Comparison of ENCODE assay signal across 8 mouse cellular contexts in the genomic region with DNA sequence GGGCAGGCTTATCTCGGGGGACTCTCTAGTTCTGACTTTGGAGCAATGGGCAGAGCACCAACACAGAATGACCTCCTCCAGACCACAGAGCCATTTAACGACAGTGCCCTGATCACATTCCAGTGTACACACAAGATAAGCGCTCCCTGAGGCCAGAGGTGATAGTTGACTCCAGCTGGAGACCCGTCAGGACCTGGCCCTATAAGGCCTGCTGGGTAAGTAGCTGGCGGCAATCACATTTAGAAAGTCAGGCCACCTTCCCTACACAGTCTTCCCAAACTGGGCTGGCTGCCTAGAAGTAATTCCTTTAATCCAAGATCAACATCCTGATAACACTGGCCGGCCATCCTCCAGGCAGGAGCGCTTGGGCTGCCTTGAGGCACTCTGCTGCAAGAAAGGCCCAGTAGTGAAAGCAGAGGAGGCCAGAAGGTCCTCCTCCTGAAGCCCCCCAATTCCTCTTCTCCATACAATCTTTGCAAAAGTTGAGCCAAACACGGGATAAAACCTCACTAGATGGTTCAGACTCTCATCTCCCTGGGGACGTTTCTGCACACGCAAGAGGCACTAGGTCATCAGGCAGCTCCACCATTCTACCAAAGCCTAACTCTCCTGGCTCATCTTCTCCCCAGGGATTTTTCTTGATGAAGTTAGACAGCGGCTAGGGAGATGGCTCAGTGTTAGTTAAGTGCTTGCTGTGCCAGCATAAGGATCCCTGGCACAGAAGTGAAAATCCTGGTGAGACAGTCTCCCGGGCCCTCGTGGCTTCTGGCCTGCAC. TPM values are rescaled to one million over a fixed set of nuclear protein-coding genes. Genes with fewer than 3 reads are reported as not detected.
DNase-seq lines count a peak whose midpoint lies in the region; ATAC-seq and TF ChIP-seq lines count a peak whose summit lies in the region.

No protein-coding gene starts in this region.

- H3K36me3 ChIP-seq in limb, embryonic 13.5 days = peaks cover 11% of the 10 kb centered on the region
- H3K36me3 ChIP-seq in limb, embryonic 10.5 days = no peaks in the 10 kb centered on the region
- H3K36me3 ChIP-seq in kidney, postnatal 0 days (ENCODE audit: insufficient read depth, low read length) = no peaks in the 10 kb centered on the region; the same call in 1 of the 2 replicates

- H3K4me2 ChIP-seq in limb, embryonic 13.5 days (replicated peaks) = no peak overlapping the region
- H3K4me2 ChIP-seq in kidney, postnatal 0 days (ENCODE audit: low read length) = no peak overlapping the region

- no peak for TF ChIP-seq CTCF in kidney, postnatal 0 days (IDR thresholded peaks at IDR 0.05; ENCODE audit: low read depth)

- no peaks in the 10 kb centered on the region for H3K27me3 ChIP-seq in limb, embryonic 13.5 days
- no peaks in the 10 kb centered on the region for H3K27me3 ChIP-seq in limb, embryonic 10.5 days (ENCODE audit: low read depth, poor library complexity, severe bottlenecking)
- H3K27me3 ChIP-seq in kidney, postnatal 0 days (ENCODE audit: insufficient read depth, low read length) = no peaks in the 10 kb centered on the region

- H3K4me3 ChIP-seq in limb, embryonic 13.5 days = no peak overlapping the region
- H3K4me3 ChIP-seq in limb, embryonic 10.5 days = no peak overlapping the region
- no peak overlapping the region for H3K4me3 ChIP-seq in kidney, postnatal 0 days (replicated peaks; ENCODE audit: low read depth, low read length)

- H3K27ac ChIP-seq in limb, embryonic 13.5 days = 0 out of 2 replicates have a peak overlapping the region, but pooled peaks have one; percentile 7
- no peak overlapping the region for H3K27ac ChIP-seq in limb, embryonic 10.5 days
- H3K27ac ChIP-seq in kidney, postnatal 0 days = no peak overlapping the region; the same call in 1 of the 2 replicates

- no peaks in the 10 kb centered on the region for H3K9me3 ChIP-seq in limb, embryonic 13.5 days
- H3K9me3 ChIP-seq in limb, embryonic 10.5 days (replicated peaks) = no peaks in the 10 kb centered on the region
- no peaks in the 10 kb centered on the region for H3K9me3 ChIP-seq in kidney, postnatal 0 days (replicated peaks; ENCODE audit: low read length)

- 51% methylated on average over 13 of the region's 13 CpGs for WGBS in limb, embryonic 13.5 days
- 59% methylated on average over 13 of the region's 13 CpGs for WGBS in limb, embryonic 10.5 days
- WGBS in kidney, postnatal 0 days = 43% methylated on average over 13 of the region's 13 CpGs

- ATAC-seq in limb, embryonic 13.5 days (ENCODE audit: low FRiP score, low read depth) = peak; percentile 9; the same call in 1 of the 2 replicates
- peak; percentile 33; the same call in 1 of the 2 replicates for ATAC-seq in kidney, postnatal 0 days (replicated peaks; ENCODE audit: low FRiP score, low read depth)
- peak; percentile 49 for ATAC-seq in megakaryocyte progenitor cell, adult 5-6 weeks (replicated peaks; ENCODE audit: poor library complexity)
- ATAC-seq in cerebellum, adult (ENCODE audit: insufficient number of reproducible peaks, low FRiP score, low TSS enrichment) = no peak

- peaks cover 18% of the 10 kb centered on the region for H3K4me1 ChIP-seq in limb, embryonic 13.5 days
- peaks cover 13% of the 10 kb centered on the region for H3K4me1 ChIP-seq in limb, embryonic 10.5 days
- peaks cover 5% of the 10 kb centered on the region; the same call in 1 of the 2 replicates for H3K4me1 ChIP-seq in kidney, postnatal 0 days (replicated peaks; ENCODE audit: insufficient read depth, low read length)

- H3K9ac ChIP-seq in limb, embryonic 13.5 days = no peak overlapping the region
- H3K9ac ChIP-seq in kidney, postnatal 0 days (ENCODE audit: low read depth, low read length) = no peak overlapping the region

- DNase-seq in limb, embryonic 10.5 days (ENCODE audit: low spot score) = no peak
- peak; percentile 33 for DNase-seq in heart, adult 8-10 months (ENCODE audit: low spot score)
- peak; percentile 71 for DNase-seq in kidney, postnatal 0 days (ENCODE audit: low spot score)
- DNase-seq in spleen, postnatal 4 days (ENCODE audit: low spot score in 2 of 2) = no peak
- DNase-seq in right cerebral cortex, postnatal 36 days (ENCODE audit: low spot score in 2 of 2) = no peak

RNA-seq across cellular contexts. Expression of gene Tbc1d2b, which starts 9.8 kb away (rescaled TPM):
- 12.1 and 13.7 TPM in 2 replicates for polyA plus RNA-seq in limb, embryonic 13.5 days (2015; fragmentation: Nextera tagmentation; extraction: Ambion mirVana)
- 7.1 and 8.5 TPM in 2 replicates for polyA plus RNA-seq in limb, embryonic 10.5 days (2016; fragmentation: Nextera tagmentation; extraction: Ambion mirVana)
- total RNA-seq in heart, adult 8-10 months (2022) = 10 to 100 TPM in 1 of 4 experiments, 1 to 10 TPM in 3; 8.7 to 10.3 (median 9.4) TPM
- polyA plus RNA-seq in kidney, postnatal 0 days (2015; fragmentation: Nextera tagmentation; extraction: Ambion mirVana) = 8.2 and 8.4 TPM in 2 replicates
- 49.8 and 51.4 TPM in 2 replicates for total RNA-seq in megakaryocyte progenitor cell, adult 5-6 weeks (2015)
- 46.2 and 56.7 TPM in 2 replicates for total RNA-seq in megakaryocyte progenitor cell, adult 5-6 weeks (2017)

Comparison
In these comparisons a context has a peak if more than half of its experiments do, and no peak if none do; other contexts are left out.
1. DNase-seq: peak in heart, adult 8-10 months (single experiment) and kidney, postnatal 0 days (single experiment); none in limb, embryonic 10.5 days (single experiment), spleen, postnatal 4 days (0 of 2) and right cerebral cortex, postnatal 36 days (0 of 2).